Mouse (Mus musculus) kidney, postnatal 36 days (tissue): Measurements from ENCODE around the gene Sprr2j-ps.

ENCODE experiments used
- DNase-seq, 2 experiments: peaks; one replicate each; pipeline ENCODE4 v3.0.0; 2021 to 2022; ENCODE audit warnings: mixed read lengths in 2 of 2

Sprr2j-ps gene

DNA sequence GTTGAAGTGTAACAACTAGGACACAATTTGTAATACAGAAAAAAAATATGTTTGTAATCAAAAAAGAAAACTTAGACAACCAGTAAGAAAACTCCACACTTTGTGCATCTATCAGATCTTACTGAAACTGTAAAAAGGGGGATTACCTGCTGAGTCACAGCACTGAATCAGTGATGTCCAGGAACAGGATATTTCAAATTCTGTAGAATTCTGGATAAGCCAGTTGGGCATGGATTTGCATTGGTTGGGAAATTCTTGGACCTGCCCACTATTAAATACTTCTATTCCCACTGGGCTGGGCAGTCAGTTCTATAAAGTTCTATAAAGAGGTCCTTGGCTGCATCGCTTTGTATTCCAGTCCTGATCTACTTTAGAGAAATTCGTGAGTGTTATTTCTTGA lies at the start of gene Sprr2j-ps:
TSS of gene Sprr2j-ps (plus strand) at position 301 of the 400 bp plus-strand sequence.
- no peak for DNase-seq

DNA sequence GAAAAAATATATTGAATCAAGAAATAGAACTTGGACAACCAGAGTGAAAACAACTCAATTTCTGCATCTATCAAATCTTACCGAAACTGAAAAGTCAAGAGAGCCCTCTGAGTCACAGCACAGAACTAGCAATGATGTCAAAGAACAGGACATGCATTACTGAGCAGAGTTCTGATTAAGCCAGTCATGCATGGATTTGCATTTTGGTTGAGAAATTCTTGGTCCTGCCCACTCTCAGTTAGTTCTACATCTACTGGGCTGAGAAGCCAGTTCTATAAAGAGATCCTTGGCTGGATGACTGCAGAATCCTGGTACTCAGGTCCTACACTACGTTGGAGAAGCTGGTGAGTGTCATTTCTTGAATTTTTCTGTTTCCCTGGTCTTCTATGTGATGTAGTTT lies 44.3 kb upstream of the Sprr2j-ps start:
- no peak for DNase-seq

DNA sequence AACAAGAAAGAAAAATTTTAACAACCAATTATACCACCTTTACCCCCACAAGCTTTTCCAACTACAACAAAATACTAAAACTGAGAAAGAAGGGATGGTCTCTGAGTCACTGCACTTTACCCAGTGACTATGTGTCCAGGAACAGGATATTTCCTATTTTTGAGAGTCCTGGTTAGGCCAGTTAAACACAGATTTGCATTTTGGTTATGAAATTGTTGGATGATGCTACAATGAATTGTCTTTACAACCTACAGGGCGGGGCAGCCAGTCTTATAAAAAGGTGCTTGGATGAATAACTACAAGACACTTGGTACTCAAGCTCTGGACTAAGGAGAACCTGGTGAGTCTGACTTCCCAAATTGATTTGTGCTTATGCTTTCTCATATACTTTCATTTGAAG lies 32.5 kb upstream of the Sprr2j-ps start, which contains the start of gene Sprr2h:
TSS of gene Sprr2h (plus strand) at position 301 of the 400 bp plus-strand sequence.
- no peak for DNase-seq

DNA sequence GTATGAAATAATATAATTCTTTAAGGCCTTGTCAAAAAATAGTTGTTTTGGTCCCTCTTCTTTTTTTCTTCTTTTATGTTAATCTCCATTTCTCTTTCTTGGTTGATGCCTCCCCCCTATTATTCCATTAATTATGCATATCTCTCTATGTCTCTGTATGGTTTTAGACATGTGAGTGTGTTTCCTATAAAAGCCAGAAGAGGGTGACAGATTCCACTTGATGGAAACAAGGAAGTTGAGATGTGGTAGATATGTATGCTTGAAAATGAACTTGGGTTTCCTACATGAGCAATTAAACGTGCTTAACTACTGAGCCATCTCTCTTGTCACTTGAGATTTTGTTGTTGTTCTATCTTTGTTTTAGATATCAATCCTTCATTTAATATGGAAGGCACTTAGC lies 23.6 kb upstream of the Sprr2j-ps start:
- no peak for DNase-seq

GRCm38 (mm10) chr3:92407691-92408090 lies 10.2 kb upstream of the Sprr2j-ps start, which contains the start of gene Sprr2i:
Sprr2i (plus strand) TSS chr3:92407991.
- DNase-seq, result no peak

GRCm38 (mm10) chr3:92429323-92429722 lies 11.4 kb downstream of the Sprr2j-ps start, which contains the start of gene Gm9774:
Gm9774 (minus strand) TSS chr3:92429423.
- DNase-seq, result no peak

- DNase-seq, result no peak
Measured at GRCm38 (mm10) chr3:92432282-92432681, 14.4 kb downstream of the Sprr2j-ps start, which contains the start of gene Sprr2k. Sprr2k (plus strand) TSS chr3:92432582.

DNA sequence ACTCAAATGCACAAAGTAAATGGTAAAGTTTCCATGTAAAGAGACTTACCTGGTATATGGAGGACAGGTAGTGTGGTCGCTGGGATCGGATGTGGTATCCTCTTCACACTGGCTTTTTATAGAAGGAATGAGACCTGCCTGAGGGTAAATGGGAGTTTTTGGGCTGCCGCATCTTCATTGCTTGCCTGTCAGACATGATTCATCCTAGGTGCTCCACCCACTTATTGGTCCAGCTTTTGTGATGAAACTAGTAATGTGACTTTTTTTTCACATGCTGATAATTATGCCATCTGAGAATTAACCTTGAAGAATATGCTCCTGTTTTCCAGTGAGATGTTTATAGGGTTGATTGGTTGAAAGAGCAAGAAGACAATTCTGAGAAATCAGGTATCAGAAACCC lies 20.8 kb downstream of the Sprr2j-ps start, which contains the start of gene Sprr1b:
TSS of gene Sprr1b (minus strand) at position 101 of the 400 bp plus-strand sequence.
- no peak for DNase-seq

- DNase-seq, result no peak
Measured at GRCm38 (mm10) chr3:92440177-92440576, 22.3 kb downstream of the Sprr2j-ps start.

DNA sequence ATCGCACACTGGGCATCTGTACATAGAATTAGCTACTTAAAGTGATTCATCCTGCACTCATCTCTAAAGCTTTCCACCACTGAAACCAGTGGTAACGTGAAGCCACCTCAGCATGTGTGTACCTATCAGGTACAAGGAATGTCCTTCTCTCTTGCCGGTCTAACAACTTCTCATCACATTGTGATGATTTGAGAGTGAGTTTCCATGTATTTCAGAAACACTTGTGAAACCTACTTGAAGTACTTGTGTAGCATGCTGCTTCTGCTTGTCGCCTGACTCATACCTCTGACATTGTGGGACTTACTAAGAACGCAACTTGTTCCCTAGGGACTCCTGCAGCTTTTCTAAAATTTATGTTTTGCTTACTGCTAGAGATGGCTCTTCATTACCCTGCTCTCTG lies 37.3 kb downstream of the Sprr2j-ps start:
- no peak for DNase-seq

DNA sequence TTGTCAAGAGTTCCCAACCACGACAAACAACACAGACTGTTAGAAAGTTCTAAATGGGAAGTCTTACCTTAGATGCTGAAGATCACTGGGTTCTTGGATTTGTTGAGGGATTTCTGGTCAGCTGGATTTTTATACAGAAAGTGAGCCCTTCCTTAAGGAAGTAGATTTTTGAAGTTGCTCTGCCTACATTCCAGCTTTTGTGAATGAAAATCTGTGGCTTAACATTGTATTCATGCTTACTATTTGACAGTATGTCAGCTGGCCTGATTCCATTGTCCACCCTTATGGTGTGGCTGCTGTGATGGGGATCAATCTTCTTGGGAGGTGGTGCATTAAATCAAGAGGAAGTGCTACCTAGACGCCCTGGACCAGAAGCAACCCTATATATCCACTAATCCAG lies 40.7 kb downstream of the Sprr2j-ps start, which contains the start of gene Sprr3:
TSS of gene Sprr3 (minus strand) at position 101 of the 400 bp plus-strand sequence.
- no peak for DNase-seq

DNA sequence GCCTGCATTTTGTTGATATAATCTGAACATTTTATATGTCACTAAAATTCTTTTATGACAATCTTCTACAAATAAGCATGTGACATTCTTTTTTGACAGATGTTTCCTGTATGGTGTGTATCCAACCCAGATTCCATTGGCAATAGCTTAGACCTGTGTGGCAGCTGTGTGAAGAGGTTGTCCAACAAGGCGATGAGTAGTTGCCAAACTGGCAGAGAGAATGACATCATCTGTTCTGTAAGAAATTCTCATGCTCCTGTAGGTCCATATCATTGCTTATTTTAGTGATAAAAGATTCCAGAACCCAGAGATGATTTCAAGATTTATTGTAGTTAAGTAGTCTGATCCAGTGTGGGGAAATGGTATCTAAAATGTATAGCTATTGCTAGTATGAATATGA lies 48.7 kb downstream of the Sprr2j-ps start:
- no peak for DNase-seq

GRCm38 (mm10) chr3:92467424-92467823 lies 49.5 kb downstream of the Sprr2j-ps start:
- no peak for DNase-seq
